Mouse (Mus musculus): Measurements from ENCODE around the gene Olfr993. TPM values are rescaled to one million over a fixed set of nuclear protein-coding genes. Genes with fewer than 3 reads are reported as not detected.

Gene Olfr993
- polyA plus RNA-seq (2012), result not detected in 2 replicates

- TF ChIP-seq GATA1 (IDR thresholded peaks at IDR 0.05; ENCODE audit: low read length), result no peak
Observed at GRCm38 (mm10) chr2:85414777-85415176, at the start of gene Olfr993. TSS of gene Olfr993 (minus strand) at chr2:85414877.

GRCm38 (mm10) chr2:85443539-85443938 is 28.9 kb upstream of the Olfr993 start, which contains the start of gene Olfr995:
TSS of gene Olfr995 (minus strand) at chr2:85443639.
- no peak for TF ChIP-seq GATA1 (IDR thresholded peaks at IDR 0.05; ENCODE audit: low read length)

GRCm38 (mm10) chr2:85442546-85442945 is 27.9 kb upstream of the Olfr993 start:
- no peak for TF ChIP-seq GATA1 (IDR thresholded peaks at IDR 0.05; ENCODE audit: low read length)

- no peak for TF ChIP-seq GATA1 (IDR thresholded peaks at IDR 0.05; ENCODE audit: low read length)
Observed at GRCm38 (mm10) chr2:85436351-85436750, 21.7 kb upstream of the Olfr993 start, which contains the start of gene Olfr994. TSS of gene Olfr994 (minus strand) at chr2:85436451.

- TF ChIP-seq GATA1 (IDR thresholded peaks at IDR 0.05; ENCODE audit: low read length), result no peak
Observed at GRCm38 (mm10) chr2:85425893-85426292, 11.2 kb upstream of the Olfr993 start.

- no peak for TF ChIP-seq GATA1 (IDR thresholded peaks at IDR 0.05; ENCODE audit: low read length)
Observed at GRCm38 (mm10) chr2:85409369-85409768, 5.3 kb downstream of the Olfr993 start, which contains the start of gene Olfr992. TSS of gene Olfr992 (minus strand) at chr2:85409469.

Other genes starting within 250 kb of the Olfr993 start
- gene Lrrc55, start 217.7 kb downstream of the Olfr993 start, polyA plus RNA-seq (2012), result not detected in 2 replicates
- gene Olfr987, start 75.6 kb downstream of the Olfr993 start, polyA plus RNA-seq (2012), result not detected in 2 replicates
- gene Olfr988, start 51.6 kb downstream of the Olfr993 start, polyA plus RNA-seq (2012), result not detected in 2 replicates
- not detected in 2 replicates for gene Olfr992, start 5.4 kb downstream of the Olfr993 start, polyA plus RNA-seq (2012)
- not detected in 2 replicates for gene Olfr994, start 21.6 kb upstream of the Olfr993 start, polyA plus RNA-seq (2012)
- not detected in 2 replicates for gene Olfr995, start 28.8 kb upstream of the Olfr993 start, polyA plus RNA-seq (2012)
- not detected in 2 replicates for gene 4833423E24Rik, start 104.1 kb upstream of the Olfr993 start, polyA plus RNA-seq (2012)
- not detected in 2 replicates for gene Olfr996, start 164.3 kb upstream of the Olfr993 start, polyA plus RNA-seq (2012)
- gene Olfr998, start 174.1 kb upstream of the Olfr993 start, polyA plus RNA-seq (2012), result not detected in 2 replicates
- gene Olfr1000, start 197.0 kb upstream of the Olfr993 start, polyA plus RNA-seq (2012), result not detected in 2 replicates
- gene Olfr1002, start 235.8 kb upstream of the Olfr993 start, polyA plus RNA-seq (2012), result not detected in 2 replicates
- gene Olfr154, start 249.6 kb upstream of the Olfr993 start, polyA plus RNA-seq (2012), result not detected in 2 replicates